Mouse (Mus musculus): ENCODE results near the gene Ndufa4l2. TPM values are rescaled to one million over a fixed set of nuclear protein-coding genes. Genes with fewer than 3 reads are reported as not detected.

Gene Ndufa4l2
- polyA plus RNA-seq, 1 experiment from 2014 or later, result 149 TPM

- Histone ChIP-seq H3K36me3 (ENCODE audit: insufficient read depth, low read length) (no peaks in the 10 kb centered on the region), H3K4me3 (ENCODE audit: low read depth, low read length) (peak overlapping the region; percentile 48), H3K9ac (replicated peaks; ENCODE audit: low read depth) (peak overlapping the region; percentile 13; the same call in 1 of the 2 replicates), H3K4me2 (replicated peaks; ENCODE audit: low read depth, low read length) (peak overlapping the region; percentile 80), H3K27ac (ENCODE audit: low read length) (no peak overlapping the region), H3K4me1 (ENCODE audit: insufficient read depth, low read depth, low read length) (peaks cover 18% of the 10 kb centered on the region; the same call in 1 of the 2 replicates), H3K27me3 (replicated peaks; ENCODE audit: insufficient read depth, low read length) (peaks cover 23% of the 10 kb centered on the region), H3K9me3 (ENCODE audit: low read length) (no peaks in the 10 kb centered on the region)
- WGBS, result 1% methylated on average over 12 of the region's 12 CpGs
- TF ChIP-seq CTCF (IDR thresholded peaks at IDR 0.05), result no peak
- no peak for TF ChIP-seq EP300 (IDR thresholded peaks at IDR 0.05)
- peak; percentile 64 for DNase-seq (ENCODE audit: low spot score)
- ATAC-seq, result peak; percentile 20
Observed at GRCm38 (mm10) chr10:127521611-127522080, 6.9 kb downstream of the Ndufa4l2 start.

- no peak within 1 kb of the TSS for H3K27ac ChIP-seq (ENCODE audit: low read length)
- no peaks in the 10 kb centered on the region for H3K9me3 ChIP-seq (ENCODE audit: low read length)
- ATAC-seq (peak; percentile 66), DNase-seq (ENCODE audit: low spot score) (peak; percentile 95)
- peaks cover 27% of the 10 kb centered on the region for H3K27me3 ChIP-seq (replicated peaks; ENCODE audit: insufficient read depth, low read length)
- no peaks in the 10 kb centered on the region for H3K36me3 ChIP-seq (ENCODE audit: insufficient read depth, low read length)
- peaks cover 19% of the 10 kb centered on the region; the same call in 1 of the 2 replicates for H3K4me1 ChIP-seq (ENCODE audit: insufficient read depth, low read depth, low read length)
- peak within 1 kb of the TSS; percentile 13; the same call in 1 of the 2 replicates for H3K9ac ChIP-seq (replicated peaks; ENCODE audit: low read depth)
- 0 out of 2 replicates have a peak, but pooled peaks have one; percentile 33 for TF ChIP-seq EP300 (IDR thresholded peaks at IDR 0.05)
- TF ChIP-seq CTCF (IDR thresholded peaks at IDR 0.05), result no peak
- peak within 1 kb of the TSS; percentile 48 for H3K4me3 ChIP-seq (ENCODE audit: low read depth, low read length)
- H3K4me2 ChIP-seq (replicated peaks; ENCODE audit: low read depth, low read length), result peak within 1 kb of the TSS; percentile 80
- under 1% methylated on average over 21 of the region's 21 CpGs for WGBS
Observed at GRCm38 (mm10) chr10:127522088-127522581, 7.4 kb downstream of the Ndufa4l2 start, which contains the start of gene Shmt2. Gene Shmt2, minus strand, starts transcription at chr10:127522444.

DNA sequence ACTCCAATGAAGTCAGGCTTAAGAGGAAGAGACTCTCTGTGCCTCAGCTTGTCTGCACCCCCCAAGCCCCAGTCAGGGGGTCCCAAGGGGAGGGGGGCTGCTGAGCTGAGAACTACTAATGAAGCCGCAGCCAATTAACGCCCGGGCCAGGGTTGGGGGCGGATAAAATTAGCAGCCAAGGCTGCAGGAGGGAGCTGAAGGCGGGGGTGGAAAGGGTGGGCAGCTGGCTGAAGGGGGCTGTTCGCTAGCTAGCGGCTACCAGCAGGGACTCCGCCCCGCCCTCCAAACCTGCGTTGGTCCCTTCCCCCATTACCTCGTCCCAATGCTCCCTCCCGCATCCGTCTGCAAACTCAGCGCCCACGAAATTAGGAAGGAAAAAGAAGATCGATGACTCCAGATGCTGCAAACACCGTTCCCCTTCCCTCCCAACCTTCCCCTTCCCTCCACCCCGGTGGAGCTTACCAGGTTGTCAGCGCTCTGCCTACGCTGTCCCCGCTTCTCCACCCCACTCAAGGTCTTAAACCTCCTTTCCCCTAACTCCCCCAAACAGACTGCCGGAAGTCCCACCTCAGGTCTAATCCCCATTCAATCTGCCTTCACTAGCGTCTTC, 10.0 kb downstream of the Ndufa4l2 start:
- DNase-seq (ENCODE audit: low spot score), result no peak
- TF ChIP-seq EP300 (IDR thresholded peaks at IDR 0.05), result no peak
- H3K9ac ChIP-seq (replicated peaks; ENCODE audit: low read depth), result no peak overlapping the region
- H3K9me3 ChIP-seq (ENCODE audit: low read length), result no peaks in the 10 kb centered on the region
- WGBS, result 9% methylated on average over 21 of the region's 23 CpGs
- no peak for ATAC-seq
- no peak overlapping the region for H3K4me3 ChIP-seq (ENCODE audit: low read depth, low read length)
- no peak overlapping the region for H3K4me2 ChIP-seq (replicated peaks; ENCODE audit: low read depth, low read length)
- H3K27me3 ChIP-seq (replicated peaks; ENCODE audit: insufficient read depth, low read length), result peaks cover 52% of the 10 kb centered on the region
- peaks cover 17% of the 10 kb centered on the region; the same call in 1 of the 2 replicates for H3K4me1 ChIP-seq (ENCODE audit: insufficient read depth, low read depth, low read length)
- no peaks in the 10 kb centered on the region for H3K36me3 ChIP-seq (ENCODE audit: insufficient read depth, low read length)
- no peak overlapping the region for H3K27ac ChIP-seq (ENCODE audit: low read length)

- H3K9ac ChIP-seq (replicated peaks; ENCODE audit: low read depth), result no peak overlapping the region
Observed at GRCm38 (mm10) chr10:127526048-127526447, 11.3 kb downstream of the Ndufa4l2 start.

DNA sequence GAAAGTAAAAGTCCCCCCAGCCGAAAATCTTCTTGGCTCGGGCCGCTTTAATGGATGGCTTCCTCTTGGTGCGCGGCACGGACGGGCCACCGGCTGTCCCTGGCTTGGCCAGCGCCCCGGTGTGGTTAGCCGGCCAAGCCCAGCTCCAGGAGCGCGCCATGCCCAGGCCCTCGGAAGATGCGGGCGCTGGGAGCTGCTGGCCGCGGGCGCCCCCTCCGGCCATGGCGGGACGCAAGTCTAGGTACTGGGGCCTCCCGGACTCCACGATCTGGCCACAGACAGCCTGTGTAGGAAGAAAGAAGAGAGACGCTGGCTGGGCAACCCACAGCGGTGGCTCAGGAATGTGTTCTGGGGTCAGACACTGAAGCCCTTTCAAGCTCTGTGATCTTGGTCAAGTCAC, 11.9 kb downstream of the Ndufa4l2 start:
- H3K27me3 ChIP-seq (replicated peaks; ENCODE audit: insufficient read depth, low read length), result peaks cover 69% of the 10 kb centered on the region
- H3K4me2 ChIP-seq (replicated peaks; ENCODE audit: low read depth, low read length), result peak overlapping the region; percentile 53
- H3K9ac ChIP-seq (replicated peaks; ENCODE audit: low read depth), result no peak overlapping the region
- no peak overlapping the region for H3K27ac ChIP-seq (ENCODE audit: low read length)
- no peaks in the 10 kb centered on the region for H3K9me3 ChIP-seq (ENCODE audit: low read length)
- WGBS, result under 1% methylated on average over 26 of the region's 26 CpGs
- peak overlapping the region; percentile 25; the same call in 1 of the 2 replicates for H3K4me3 ChIP-seq (ENCODE audit: low read depth, low read length)
- TF ChIP-seq EP300 (IDR thresholded peaks at IDR 0.05) (no peak), CTCF (IDR thresholded peaks at IDR 0.05) (peak; percentile 79)
- ATAC-seq (peak; percentile 74), DNase-seq (ENCODE audit: low spot score) (peak; percentile 73)
- peaks cover 7% of the 10 kb centered on the region; the same call in 1 of the 2 replicates for H3K4me1 ChIP-seq (ENCODE audit: insufficient read depth, low read depth, low read length)
- H3K36me3 ChIP-seq (ENCODE audit: insufficient read depth, low read length), result no peaks in the 10 kb centered on the region

More at GRCm38 (mm10) chr10:127526048-127526447, 11.3 kb downstream of the Ndufa4l2 start:
- Histone ChIP-seq H3K9me3 (ENCODE audit: low read length) (no peaks in the 10 kb centered on the region), H3K27ac (ENCODE audit: low read length) (no peak overlapping the region), H3K27me3 (replicated peaks; ENCODE audit: insufficient read depth, low read length) (peaks cover 64% of the 10 kb centered on the region), H3K4me1 (ENCODE audit: insufficient read depth, low read depth, low read length) (peaks cover 14% of the 10 kb centered on the region; the same call in 1 of the 2 replicates), H3K36me3 (ENCODE audit: insufficient read depth, low read length) (no peaks in the 10 kb centered on the region), H3K4me2 (replicated peaks; ENCODE audit: low read depth, low read length) (peak overlapping the region; percentile 53), H3K4me3 (ENCODE audit: low read depth, low read length) (peak overlapping the region; percentile 25; the same call in 1 of the 2 replicates)
- DNase-seq (ENCODE audit: low spot score), result no peak
- WGBS, result 1% methylated on average over 26 of the region's 26 CpGs
- ATAC-seq, result no peak
- TF ChIP-seq EP300 (IDR thresholded peaks at IDR 0.05), result no peak
- TF ChIP-seq CTCF (IDR thresholded peaks at IDR 0.05), result no peak

- 0 out of 2 replicates have a peak, but pooled peaks cover 5% of the 10 kb centered on the region for H3K4me1 ChIP-seq (ENCODE audit: insufficient read depth, low read depth, low read length)
- TF ChIP-seq EP300 (IDR thresholded peaks at IDR 0.05) (no peak), CTCF (IDR thresholded peaks at IDR 0.05) (no peak)
- no peak overlapping the region for H3K9ac ChIP-seq (replicated peaks; ENCODE audit: low read depth)
- no peaks in the 10 kb centered on the region for H3K36me3 ChIP-seq (ENCODE audit: insufficient read depth, low read length)
- 8% methylated on average over 17 of the region's 17 CpGs for WGBS
- H3K4me2 ChIP-seq (replicated peaks; ENCODE audit: low read depth, low read length), result no peak overlapping the region
- peaks cover 75% of the 10 kb centered on the region for H3K27me3 ChIP-seq (replicated peaks; ENCODE audit: insufficient read depth, low read length)
- DNase-seq (ENCODE audit: low spot score), result no peak
- ATAC-seq, result no peak
- H3K4me3 ChIP-seq (ENCODE audit: low read depth, low read length), result no peak overlapping the region
- H3K27ac ChIP-seq (ENCODE audit: low read length), result no peak overlapping the region
- H3K9me3 ChIP-seq (ENCODE audit: low read length), result no peaks in the 10 kb centered on the region
Observed at GRCm38 (mm10) chr10:127527481-127527880, 12.7 kb downstream of the Ndufa4l2 start.
